Mouse (Mus musculus) C2C12 (cell line): ENCODE results near the gene Prkg2. TPM values are rescaled to one million over a fixed set of nuclear protein-coding genes. Genes with fewer than 3 reads are reported as not detected.

Source experiments
- H3K27me3 ChIP-seq: one replicate; pipeline ENCODE4 v1.6.1; 2011; ENCODE audit not compliant: control insufficient read depth, insufficient read depth, insufficient read length
- H3K36me3 ChIP-seq: one replicate; pipeline ENCODE4 v1.6.1; 2011; ENCODE audit not compliant: control insufficient read depth, insufficient read depth
- H3K4me3 ChIP-seq: one replicate; pipeline ENCODE4 v1.5.1; 2011; ENCODE audit warnings: mild to moderate bottlenecking, control low read depth; ENCODE audit not compliant: poor library complexity, insufficient read depth, severe bottlenecking
- H3K79me2 ChIP-seq: one replicate; pipeline ENCODE4 v1.6.1; 2011; ENCODE audit not compliant: control insufficient read depth, insufficient read depth
- H3K79me3 ChIP-seq: one replicate; pipeline ENCODE4 v1.6.1; 2011; ENCODE audit warnings: low read depth, control low read depth
- H3ac ChIP-seq: one replicate; pipeline ENCODE3; 2011; ENCODE audit warnings: low read depth; ENCODE audit not compliant: control insufficient read depth, insufficient read length
- CEBPB ChIP-seq: IDR thresholded peaks from one replicate; pipeline ENCODE4 v1.6.1; 2011; ENCODE audit warnings: low read depth, mild to moderate bottlenecking, control low read depth, moderate library complexity
- CTCF ChIP-seq: IDR thresholded peaks from one replicate; pipeline ENCODE4 v1.5.1; 2011; ENCODE audit not compliant: control insufficient read depth, insufficient read depth, insufficient read length
- FOSL1 ChIP-seq: IDR thresholded peaks from one replicate; pipeline ENCODE4 v1.8.0; 2011; ENCODE audit warnings: mild to moderate bottlenecking, low read length; ENCODE audit not compliant: poor library complexity, insufficient read depth, severe bottlenecking
- MAX ChIP-seq: IDR thresholded peaks from one replicate; pipeline ENCODE4 v1.6.1; 2011; ENCODE audit warnings: mild to moderate bottlenecking, control low read depth
- MYOD1 ChIP-seq: IDR thresholded peaks from one replicate; pipeline ENCODE4 v1.6.1; 2011; ENCODE audit warnings: low read depth; ENCODE audit not compliant: control insufficient read depth, insufficient read length
- MYOG ChIP-seq: IDR thresholded peaks from one replicate; pipeline ENCODE4 v1.6.1; 2011; ENCODE audit not compliant: control insufficient read depth, insufficient read length; ENCODE audit errors: extremely low read depth
- USF1 ChIP-seq: IDR thresholded peaks from one replicate; pipeline ENCODE4 v1.6.1; 2011; ENCODE audit warnings: low read depth, mild to moderate bottlenecking, control low read depth, moderate library complexity
- polyA plus RNA-seq: library from polyadenylated mRNA; unstranded; fragments of >200 nt; fragmentation: generic; extraction: Trizol; gene quantifications from one replicate; pipeline ENCODE4 v1.2.1, GENCODE M21; 2012; ENCODE audit warnings: missing spikeins

The Prkg2 gene
- polyA plus RNA-seq, 1 experiment, result 45.7 TPM

GRCm38 (mm10) chr5:98935930-98936329 lies 101.2 kb downstream of the Prkg2 start:
- Histone ChIP-seq H3K27me3 (no peaks in the 10 kb centered on the region), H3K79me3 (peaks cover 35% of the 10 kb centered on the region), H3K36me3 (peaks cover 85% of the 10 kb centered on the region), H3K79me2 (peaks cover 55% of the 10 kb centered on the region), H3ac (no peak overlapping the region), H3K4me3 (no peak overlapping the region)
- TF ChIP-seq FOSL1 (no peak), USF1 (no peak), CTCF (no peak), MAX (no peak), MYOG (no peak), CEBPB (no peak), MYOD1 (no peak)

GRCm38 (mm10) chr5:98922921-98923320 lies 114.2 kb downstream of the Prkg2 start:
- Histone ChIP-seq H3K27me3 (no peaks in the 10 kb centered on the region), H3K4me3 (no peak overlapping the region), H3K79me2 (no peaks in the 10 kb centered on the region), H3K79me3 (no peaks in the 10 kb centered on the region), H3K36me3 (peaks cover 15% of the 10 kb centered on the region), H3ac (no peak overlapping the region)
- TF ChIP-seq USF1 (no peak), MYOG (no peak)

GRCm38 (mm10) chr5:98921608-98922007 lies 115.5 kb downstream of the Prkg2 start:
- Histone ChIP-seq H3ac (no peak overlapping the region), H3K36me3 (peaks cover 4% of the 10 kb centered on the region), H3K27me3 (no peaks in the 10 kb centered on the region), H3K79me3 (no peaks in the 10 kb centered on the region), H3K79me2 (no peaks in the 10 kb centered on the region), H3K4me3 (no peak overlapping the region)
- TF ChIP-seq MYOD1 (no peak), CEBPB (no peak), USF1 (no peak), CTCF (no peak), MAX (no peak), FOSL1 (no peak), MYOG (no peak)

- Histone ChIP-seq H3ac (no peak overlapping the region), H3K79me2 (no peaks in the 10 kb centered on the region), H3K4me3 (no peak overlapping the region), H3K79me3 (no peaks in the 10 kb centered on the region), H3K27me3 (no peaks in the 10 kb centered on the region), H3K36me3 (no peaks in the 10 kb centered on the region)
- no peak for TF ChIP-seq USF1
- no peak for TF ChIP-seq FOSL1
- no peak for TF ChIP-seq CEBPB
- no peak for TF ChIP-seq MYOG
- no peak for TF ChIP-seq CTCF
Measured at GRCm38 (mm10) chr5:98918716-98919115, 118.4 kb downstream of the Prkg2 start.

GRCm38 (mm10) chr5:98902339-98902738 lies 134.8 kb downstream of the Prkg2 start:
- Histone ChIP-seq H3K4me3 (no peak overlapping the region), H3K79me2 (no peaks in the 10 kb centered on the region), H3K36me3 (no peaks in the 10 kb centered on the region), H3ac (no peak overlapping the region), H3K27me3 (no peaks in the 10 kb centered on the region), H3K79me3 (no peaks in the 10 kb centered on the region)
- TF ChIP-seq CTCF (peak; percentile 4), CEBPB (no peak), MYOG (no peak)

GRCm38 (mm10) chr5:98900926-98901325 lies 136.2 kb downstream of the Prkg2 start:
- H3ac ChIP-seq, result no peak overlapping the region
- H3K36me3 ChIP-seq, result no peaks in the 10 kb centered on the region
- no peak for TF ChIP-seq FOSL1
- no peak for TF ChIP-seq MAX
- TF ChIP-seq CTCF, result no peak
- TF ChIP-seq MYOD1, result no peak
- no peak for TF ChIP-seq USF1
- TF ChIP-seq CEBPB, result no peak
- no peak for TF ChIP-seq MYOG
- no peaks in the 10 kb centered on the region for H3K79me3 ChIP-seq
- H3K79me2 ChIP-seq, result no peaks in the 10 kb centered on the region
- H3K4me3 ChIP-seq, result no peak overlapping the region
- no peaks in the 10 kb centered on the region for H3K27me3 ChIP-seq
